Mouse (Mus musculus): ENCODE data around the gene Bank1. TPM values are rescaled to one million over a fixed set of nuclear protein-coding genes. Genes with fewer than 3 reads are reported as not detected.

The Bank1 gene
- total RNA-seq (2023), result 11.7 and 12.3 TPM in 2 replicates

DNA sequence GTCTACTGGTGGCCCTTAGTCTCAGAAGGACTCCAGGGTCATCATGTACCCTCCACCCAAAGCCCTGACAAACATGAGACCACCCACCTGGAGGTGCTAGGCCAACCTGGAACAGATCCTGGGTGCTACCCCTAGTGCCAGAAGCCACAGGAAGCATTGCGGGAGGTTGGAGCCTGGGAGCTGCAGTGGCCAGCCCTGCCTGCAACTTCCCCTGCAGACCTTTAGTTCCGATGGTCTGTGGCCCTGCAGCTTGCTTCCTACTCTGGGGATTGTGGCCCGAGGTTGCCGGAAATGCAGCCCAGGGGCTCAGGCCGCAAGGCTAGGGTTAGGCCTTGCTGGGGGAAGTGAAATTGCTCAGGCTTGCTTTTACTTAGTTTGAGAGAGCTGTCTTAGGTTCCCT lies at the start of gene Bank1:
TSS of gene Bank1 (minus strand) at position 284 of the 400 bp plus-strand sequence.

